Mouse (Mus musculus): ENCODE measurements around the gene Rhoh.

Gene Rhoh

GRCm38 (mm10) chr5:65929162-65929561, 68.1 kb downstream of the Rhoh start:
- DNase-seq (ENCODE audit: low spot score): no peak

GRCm38 (mm10) chr5:65930171-65930570, 69.2 kb downstream of the Rhoh start:
- DNase-seq (ENCODE audit: low spot score): no peak

- no peak for DNase-seq (ENCODE audit: low spot score)
Observed at GRCm38 (mm10) chr5:65933258-65933657, 72.2 kb downstream of the Rhoh start.

- DNase-seq (ENCODE audit: low spot score): no peak
Observed at GRCm38 (mm10) chr5:65933764-65934163, 72.8 kb downstream of the Rhoh start.

GRCm38 (mm10) chr5:65934783-65935182, 73.8 kb downstream of the Rhoh start, which contains the start of gene Chrna9:
Gene Chrna9 (plus strand): TSS chr5:65934921.
- DNase-seq (ENCODE audit: low spot score): no peak

- DNase-seq (ENCODE audit: low spot score): no peak
Observed at GRCm38 (mm10) chr5:65937011-65937726, 76.2 kb downstream of the Rhoh start.

GRCm38 (mm10) chr5:65937998-65938715, 77.1 kb downstream of the Rhoh start:
- DNase-seq (ENCODE audit: low spot score): peak; percentile 75

- DNase-seq (ENCODE audit: low spot score): no peak
Observed at GRCm38 (mm10) chr5:65941145-65941544, 80.1 kb downstream of the Rhoh start.
